24 mouse cellular contexts compared by ENCODE assay signal in the genomic region with DNA sequence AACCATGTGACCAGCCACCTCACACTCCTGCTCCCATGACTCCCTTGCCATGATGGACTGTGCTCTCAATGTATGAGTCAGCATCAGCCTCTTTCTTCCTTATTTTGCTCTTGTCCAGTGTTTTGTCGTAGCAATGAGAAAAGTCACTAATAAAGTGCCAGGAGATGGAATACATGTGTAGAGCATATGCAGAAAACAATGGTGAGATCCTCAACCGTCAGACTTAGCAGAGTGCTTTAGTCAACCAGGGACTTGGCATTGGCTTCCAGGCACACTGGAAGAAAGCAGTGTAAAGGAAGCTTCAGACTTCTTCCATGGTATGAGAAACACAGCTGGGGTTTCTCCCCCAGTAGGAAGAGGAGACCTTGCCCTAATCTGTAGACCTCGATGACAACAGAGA.
"Had no signal": no experiment of that assay in that cellular context is flagged by ENCODE, and none has a peak within 500 bp of the region (broad histone marks: within the 10 kb centered on the region; RNA-seq: fewer than 3 reads in every experiment).

No protein-coding gene starts in this region.

- H3K27me3 ChIP-seq: heart, embryonic 13.5 days; heart, embryonic 15.5 days; hindbrain, embryonic 12.5 days; limb, embryonic 12.5 days had no signal

- H3K9me3 ChIP-seq: heart, embryonic 13.5 days; heart, embryonic 15.5 days; hindbrain, embryonic 12.5 days; limb, embryonic 10.5 days; limb, embryonic 12.5 days had no signal

- DNase-seq: gastrocnemius, postnatal 14 days; gastrocnemius, postnatal 36 days; heart, adult 11 months; heart, adult 2 months; heart, postnatal 14 days; heart, postnatal 36 days; kidney, adult 18-20 months; kidney, adult 8-10 months; kidney, postnatal 10 days; kidney, postnatal 25 days; kidney, postnatal 4 days; liver had no signal

- H3K4me3 ChIP-seq: heart, adult 2 months; heart, embryonic 13.5 days; heart, embryonic 15.5 days; hindbrain, embryonic 12.5 days; layer of hippocampus, adult 2 months; left cerebral cortex, adult 2 months; limb, embryonic 10.5 days; limb, embryonic 12.5 days had no signal

- ATAC-seq: hindbrain, embryonic 16.5 days; inflammation-experienced regulatory T-cells, adult 6 months; intestine, embryonic 16.5 days had no signal

- H3K27ac ChIP-seq: heart, adult 2 months; heart, embryonic 13.5 days; heart, embryonic 15.5 days; hindbrain, embryonic 12.5 days; hindbrain, embryonic 14.5 days; layer of hippocampus, adult 2 months; left cerebral cortex, adult 2 months; limb, embryonic 10.5 days; limb, embryonic 12.5 days had no signal

- H3K9ac ChIP-seq: heart, embryonic 13.5 days; heart, embryonic 15.5 days; hindbrain, embryonic 12.5 days; hindbrain, embryonic 14.5 days; limb, embryonic 12.5 days had no signal

- H3K4me2 ChIP-seq: heart, embryonic 11.5 days; heart, embryonic 13.5 days; heart, embryonic 15.5 days; hindbrain, embryonic 12.5 days; hindbrain, embryonic 14.5 days; limb, embryonic 12.5 days had no signal

- H3K4me1 ChIP-seq: heart, embryonic 13.5 days; heart, embryonic 15.5 days; hindbrain, embryonic 12.5 days; limb, embryonic 10.5 days had no signal

- H3K36me3 ChIP-seq: heart, embryonic 13.5 days; heart, embryonic 15.5 days; hindbrain, embryonic 12.5 days; limb, embryonic 10.5 days; limb, embryonic 12.5 days had no signal
